Mouse (Mus musculus): ENCODE measurements around the gene Lpcat4.

DNA sequence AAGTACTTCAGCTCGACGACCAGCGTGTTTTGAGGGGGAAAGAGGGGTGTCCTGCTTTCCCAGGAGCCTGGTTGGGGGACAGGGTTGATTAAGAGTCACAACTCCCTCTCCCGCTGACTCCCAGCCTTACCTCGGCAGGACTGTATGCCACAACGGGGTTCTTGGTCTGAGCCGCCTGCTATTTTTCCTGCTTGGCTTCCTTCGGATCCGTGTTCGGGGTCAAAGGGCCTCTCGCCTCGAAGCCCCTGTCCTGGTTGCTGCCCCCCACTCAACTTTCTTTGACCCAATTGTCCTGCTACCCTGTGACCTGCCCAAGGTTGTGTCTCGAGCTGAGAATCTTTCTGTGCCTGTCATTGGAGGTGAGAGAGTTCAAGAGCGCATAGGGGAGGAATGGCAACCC is 2.5 kb downstream of the Lpcat4 start:
- TF ChIP-seq CTCF (IDR thresholded peaks at IDR 0.05; ENCODE audit: borderline replicate concordance, control insufficient read depth, extremely low read depth, insufficient read depth, low read length, poor library complexity) (no peak), POLR2A (IDR thresholded peaks at IDR 0.05; ENCODE audit: control insufficient read depth, extremely low read depth, insufficient read depth, low read length, poor library complexity) (no peak)
